Mouse (Mus musculus): ENCODE results near the gene Etv1. TPM values are rescaled to one million over a fixed set of nuclear protein-coding genes. Genes with fewer than 3 reads are reported as not detected.

Gene Etv1
- polyA plus RNA-seq (2014; fragmentation: Illumina TruSeq; extraction: RNeasy Lipid Tissue Mini Kit (QIAGEN cat#74804); ENCODE audit: low read depth, low replicate concordance), result 12.4 TPM

GRCm38 (mm10) chr12:38779186-38779777, at the start of gene Etv1:
TSS of gene Etv1 (plus strand) at chr12:38779380.

